Mouse (Mus musculus) T-cell, adult 2 months (primary cell): Measurements from ENCODE around the gene Olfr1178.

ENCODE experiments used
- DNase-seq: peaks from one replicate; pipeline ENCODE4 v3.0.0; 2022; ENCODE audit warnings: low spot score

The Olfr1178 gene

DNA sequence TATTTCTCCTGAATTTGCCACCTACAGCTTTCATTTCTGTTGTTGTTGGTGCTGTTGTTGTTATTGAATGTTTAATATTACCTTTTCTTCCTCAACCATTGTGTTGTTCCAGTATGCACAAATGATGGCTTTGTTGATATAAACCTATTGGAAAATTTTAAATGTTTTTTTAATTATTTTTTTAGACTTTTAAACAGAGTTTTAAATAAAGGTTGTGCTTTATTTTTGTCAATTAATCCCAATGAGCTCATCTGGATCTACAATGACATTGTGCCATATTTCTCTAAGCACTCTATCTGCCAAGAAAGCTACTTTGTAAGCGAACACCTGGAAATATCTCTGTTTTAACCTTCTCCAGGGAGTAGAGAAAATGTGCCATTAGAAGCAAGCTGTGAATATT lies at the start of gene Olfr1178:
TSS of gene Olfr1178 (plus strand) at position 301 of the 400 bp plus-strand sequence.
- DNase-seq, result no peak

GRCm38 (mm10) chr2:88346392-88346791 lies 40.5 kb upstream of the Olfr1178 start, which contains the start of gene Olfr1177-ps:
Gene Olfr1177-ps, minus strand, starts transcription at chr2:88346492.
- DNase-seq, result no peak

- no peak for DNase-seq
Measured at GRCm38 (mm10) chr2:88356304-88356703, 30.6 kb upstream of the Olfr1178 start.

GRCm38 (mm10) chr2:88406353-88406752 lies 19.5 kb downstream of the Olfr1178 start, which contains the start of gene Olfr1179:
Gene Olfr1179, minus strand, starts transcription at chr2:88406453.
- no peak for DNase-seq

DNA sequence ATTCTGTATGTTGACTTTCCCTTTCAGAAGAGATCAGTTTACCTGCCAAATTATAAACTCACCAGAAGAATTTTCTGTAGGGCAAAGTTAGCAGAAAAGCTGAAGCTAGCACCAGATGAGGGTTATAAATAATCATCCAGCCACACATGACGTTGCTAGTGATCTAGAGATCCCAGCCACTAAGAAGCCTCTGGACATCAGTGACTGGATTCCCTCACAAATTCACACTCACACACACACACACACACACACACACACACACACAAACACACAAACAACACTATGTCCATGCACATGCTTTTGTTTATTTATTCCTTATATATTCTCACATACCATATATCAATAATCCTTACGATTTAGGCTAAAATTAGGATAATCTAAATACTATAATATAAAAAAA lies 32.2 kb downstream of the Olfr1178 start, which contains the start of gene Olfr1180:
TSS of gene Olfr1180 (minus strand) at position 101 of the 400 bp plus-strand sequence.
- DNase-seq, result no peak

DNA sequence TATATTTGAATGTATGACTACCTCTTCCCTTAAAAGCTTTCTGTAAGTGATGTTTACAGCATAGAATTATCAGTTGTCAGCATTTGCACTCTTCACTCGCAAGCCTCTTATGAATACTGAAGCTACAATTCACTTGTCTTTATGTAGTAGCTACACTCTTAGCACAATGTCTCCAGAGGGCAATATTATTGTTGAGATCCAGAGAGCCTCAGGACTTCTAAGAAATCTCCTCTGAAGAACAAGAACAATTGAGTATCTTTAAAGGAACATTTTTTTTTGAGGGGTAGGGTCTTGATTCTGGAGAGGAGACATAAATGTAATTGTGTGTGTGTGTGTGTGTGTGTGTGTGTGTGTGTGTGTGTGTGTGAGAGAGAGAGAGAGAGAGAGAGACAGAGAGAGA lies 39.2 kb downstream of the Olfr1178 start, which contains the start of gene Olfr1181:
TSS of gene Olfr1181 (minus strand) at position 101 of the 400 bp plus-strand sequence.
- no peak for DNase-seq

DNA sequence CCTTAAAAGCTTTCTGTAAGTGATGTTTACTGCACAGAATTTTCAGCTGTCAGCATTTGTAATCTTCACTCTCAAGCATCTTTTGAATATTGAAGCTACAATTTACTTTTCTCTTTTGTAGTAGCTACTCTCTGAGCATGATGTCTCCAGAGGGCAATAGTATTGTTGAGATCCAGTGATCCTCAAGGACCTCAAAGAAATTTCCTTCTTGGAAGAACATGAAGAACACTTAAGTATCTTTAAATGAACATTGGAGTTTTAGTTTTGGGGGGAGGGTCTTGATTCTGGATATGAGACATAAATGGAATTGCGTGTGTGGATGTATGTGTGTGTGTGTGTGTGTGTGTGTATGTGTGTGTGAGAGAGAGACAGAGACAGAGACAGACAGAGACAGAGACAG lies 62.2 kb downstream of the Olfr1178 start, which contains the start of gene Gm13757:
TSS of gene Gm13757 (minus strand) at position 101 of the 400 bp plus-strand sequence.
- no peak for DNase-seq
